Mouse (Mus musculus) CH12.LX (cell line): ENCODE results near the gene Nfia.

ENCODE experiments used
- CHD2 ChIP-seq: IDR thresholded peaks from 2 replicates; pipeline ENCODE4 v1.6.1; 2011; ENCODE audit warnings: low read length, improper control_type of control experiment
- CTCF ChIP-seq, 2 experiments: IDR thresholded peaks in 1 of 2; conservative IDR thresholded peaks in 1 of 2; 2 replicates each; pipeline ENCODE4 v1.5.1; 2011 to 2012; ENCODE audit warnings: low read depth in 2 of 2, low read length in 2 of 2, improper control_type of control experiment in 1 of 2, inconsistent platforms in 1 of 2, mild to moderate bottlenecking in 1 of 2, moderate library complexity in 1 of 2
- E2F4 ChIP-seq: IDR thresholded peaks from 2 replicates; pipeline ENCODE4 v1.6.1; 2011; ENCODE audit warnings: low read depth, low read length, improper control_type of control experiment; ENCODE audit not compliant: insufficient replicate concordance
- ELF1 ChIP-seq: IDR thresholded peaks from 2 replicates; pipeline ENCODE4 v1.6.1; 2014; ENCODE audit warnings: low read depth, mild to moderate bottlenecking, inconsistent platforms, low read length, improper control_type of control experiment
- EP300 ChIP-seq: IDR thresholded peaks from 2 replicates; pipeline ENCODE4 v1.6.1; 2011; ENCODE audit warnings: low read length, improper control_type of control experiment
- MAZ ChIP-seq: IDR thresholded peaks from 2 replicates; pipeline ENCODE4 v1.6.1; 2012; ENCODE audit warnings: low read depth, mild to moderate bottlenecking, inconsistent platforms, low read length, improper control_type of control experiment, moderate library complexity
- MEF2A ChIP-seq: IDR thresholded peaks from 2 replicates; pipeline ENCODE4 v1.6.1; 2014; ENCODE audit warnings: low read depth, mild to moderate bottlenecking, inconsistent platforms, low read length, improper control_type of control experiment, borderline replicate concordance
- POLR2A ChIP-seq: IDR thresholded peaks from 2 replicates; pipeline ENCODE4 v1.6.1; 2011; ENCODE audit warnings: low read depth, mild to moderate bottlenecking, improper control_type of control experiment, low read length
- UBTF ChIP-seq: IDR thresholded peaks from 2 replicates; pipeline ENCODE4 v1.6.1; 2012; ENCODE audit warnings: low read depth, mild to moderate bottlenecking, inconsistent platforms, low read length, improper control_type of control experiment, moderate library complexity

DNA sequence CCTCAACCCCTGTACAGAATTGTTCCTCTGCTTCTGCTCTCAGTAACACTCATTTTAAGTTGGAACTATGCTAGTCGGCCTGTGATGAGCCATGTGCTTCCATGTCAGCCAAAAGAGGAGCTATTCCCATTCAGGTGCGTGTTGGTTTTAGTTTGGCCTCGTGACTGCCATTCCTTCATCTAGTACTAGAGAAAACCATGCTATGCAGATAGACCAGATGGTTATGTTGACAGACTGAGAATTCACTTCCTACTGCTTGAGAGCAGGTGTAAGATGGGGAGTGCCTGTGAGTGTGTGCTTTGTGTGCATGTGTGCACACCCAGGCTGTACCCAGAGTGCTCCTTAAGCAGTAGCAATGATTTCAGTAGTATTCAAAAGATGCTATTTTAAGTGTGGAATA, 15.0 kb downstream of the Nfia start:
- TF ChIP-seq CTCF (conservative IDR thresholded peaks at IDR 0.05 in 1 of 2, IDR thresholded peaks at IDR 0.05 in 1 of 2; ENCODE audit: low read depth in 2 of 2, low read length in 2 of 2) (no peak), ELF1 (no peak), MEF2A (no peak), POLR2A (no peak), EP300 (no peak), CHD2 (no peak), MAZ (no peak), E2F4 (no peak), UBTF (no peak)
